Mouse (Mus musculus) heart, postnatal 14 days (tissue): ENCODE results near the gene Vmn2r-ps130. TPM values are rescaled to one million over a fixed set of nuclear protein-coding genes. Genes with fewer than 3 reads are reported as not detected.
"Not testable (repeated sequence)": the region's sequence is repeated elsewhere in the genome, so short reads cannot be mapped to it uniquely, and the experiment has no call there.

Experiments
- DNase-seq, 2 experiments: peaks; one replicate each; pipeline ENCODE4 v3.0.0; 2021 to 2022
- intact Hi-C: fragments of 180-260 bp; cut with DNase I; formaldehyde crosslinking; loops from one replicate; pipeline ENCODE4 v1.15.1; 2025
- long read RNA-seq, 2 experiments: library from polyadenylated mRNA; stranded (forward); transcript quantifications; one replicate each; pipeline ENCODE4 v2.0.0; 2021
- total RNA-seq, 2 experiments: library from RNA; stranded (reverse); gene quantifications; 2 replicates each; pipeline ENCODE4 v1.2.3; 2021

Vmn2r-ps130 gene
- total RNA-seq = not detected
- long read RNA-seq, experiment 1 = 0 reads
- long read RNA-seq, experiment 2 = 0 reads

DNA sequence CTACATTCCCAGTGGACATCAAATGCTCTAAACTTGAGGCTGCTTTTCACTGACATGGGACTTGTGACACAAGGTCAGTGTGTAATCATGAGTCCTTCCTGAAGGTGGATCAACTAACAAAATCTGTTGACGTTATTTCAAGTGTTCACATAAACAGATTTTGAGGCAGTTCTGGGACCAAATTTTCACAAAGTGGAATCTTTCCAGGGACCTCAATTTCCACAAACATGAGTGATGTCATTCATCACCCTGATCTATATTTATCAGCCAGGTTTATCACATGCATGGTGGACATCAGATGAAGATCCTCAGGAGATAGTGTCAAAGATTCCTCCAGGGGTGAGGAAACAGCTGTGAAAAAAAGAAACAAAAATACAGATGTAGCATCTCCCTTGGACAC, at the start of gene Vmn2r-ps130:
Gene Vmn2r-ps130 (plus strand): TSS at position 301 of the 400 bp plus-strand sequence.
- DNase-seq, intact Hi-C loops: not testable (repeated sequence)

Other genes starting within 250 kb of the Vmn2r-ps130 start
- 1 to 10 TPM; 6.8 to 8.6 TPM for gene Zfp945, start 194.0 kb upstream of the Vmn2r-ps130 start, total RNA-seq
- gene Vmn2r113, start 118.2 kb upstream of the Vmn2r-ps130 start, total RNA-seq = not detected
- 1 to 10 TPM; 6.0 to 6.2 TPM for gene Zfp40, start 132.1 kb downstream of the Vmn2r-ps130 start, total RNA-seq